Mouse (Mus musculus): ENCODE measurements around the gene Slc31a1. TPM values are rescaled to one million over a fixed set of nuclear protein-coding genes. Genes with fewer than 3 reads are reported as not detected.

The Slc31a1 gene
- polyA plus RNA-seq, 1 experiment from 2014 or later, result 44.2 TPM

DNA sequence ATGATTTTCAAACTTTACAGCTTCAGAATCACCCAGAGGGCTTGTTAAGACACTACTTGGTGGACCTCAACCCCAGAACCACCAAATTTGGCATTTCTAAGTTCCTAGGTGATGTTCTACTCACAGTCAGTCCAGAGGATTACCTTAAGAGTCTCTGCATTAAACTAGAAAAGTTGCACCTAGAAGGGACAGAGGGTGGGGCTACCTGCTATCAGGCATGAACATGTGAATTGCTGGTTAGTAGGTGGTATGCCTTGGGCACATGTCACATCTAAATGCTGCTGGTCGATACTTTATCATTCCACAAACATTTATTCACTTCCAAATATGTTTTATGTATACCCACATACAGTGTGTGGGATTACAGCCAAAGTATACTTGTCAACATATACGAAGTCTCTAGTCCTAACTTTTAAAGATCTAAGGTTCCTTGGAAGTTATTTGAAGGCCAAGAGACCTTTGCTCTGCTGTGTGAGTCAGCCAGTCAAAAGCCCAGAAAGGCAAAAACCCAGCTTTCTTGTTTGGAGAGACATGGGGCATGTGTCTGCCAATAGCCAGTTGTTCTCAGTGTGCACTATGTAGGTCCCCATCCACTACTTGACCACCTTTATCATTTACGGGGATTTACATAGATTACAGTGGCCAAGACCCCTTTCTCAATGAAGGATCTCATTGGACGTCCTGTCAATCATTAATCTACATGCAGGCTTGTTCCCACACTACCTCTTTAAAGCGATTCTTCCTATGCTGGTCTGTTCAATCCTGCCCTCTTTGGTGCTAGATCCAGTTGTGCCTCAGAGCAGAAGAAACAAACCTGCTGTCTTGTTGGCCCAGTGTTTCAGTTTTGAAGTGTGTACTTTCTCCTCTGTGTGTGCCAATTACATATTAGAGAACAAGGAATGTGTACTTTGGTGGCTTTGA lies 29.3 kb downstream of the Slc31a1 start:
- peaks cover 63% of the 10 kb centered on the region for H3K36me3 ChIP-seq
- ATAC-seq (ENCODE audit: low FRiP score), result no peak
- H3K27me3 ChIP-seq, result no peaks in the 10 kb centered on the region
- H3K9me3 ChIP-seq, result no peaks in the 10 kb centered on the region
- 90% methylated on average over 5 of the region's 5 CpGs for WGBS
- H3K4me3 ChIP-seq, result no peak overlapping the region
- no peak overlapping the region for H3K9ac ChIP-seq
- H3K4me2 ChIP-seq, result no peak overlapping the region
- no peaks in the 10 kb centered on the region for H3K4me1 ChIP-seq (replicated peaks)
- H3K27ac ChIP-seq, result no peak overlapping the region

DNA sequence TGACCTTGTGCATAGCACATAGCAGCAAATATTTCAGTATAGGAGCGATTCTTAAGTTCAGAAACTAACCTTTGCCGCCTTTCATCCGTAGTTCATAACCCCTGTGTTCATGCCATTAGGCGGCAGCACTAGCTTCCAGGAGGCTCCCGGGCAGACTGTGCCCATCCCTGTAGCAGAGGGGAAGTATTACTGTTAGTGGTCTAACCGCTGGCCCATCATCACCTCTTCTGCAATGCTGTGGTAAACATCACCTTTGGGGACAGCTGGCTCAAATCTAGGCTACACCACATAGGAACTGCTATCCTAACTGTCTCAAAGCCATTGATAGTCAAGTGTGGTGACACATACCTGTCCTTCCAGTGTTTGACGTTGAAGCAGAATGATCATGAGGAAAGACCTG lies 31.4 kb downstream of the Slc31a1 start:
- Histone ChIP-seq H3K4me1 (replicated peaks) (no peaks in the 10 kb centered on the region), H3K36me3 (peaks cover 75% of the 10 kb centered on the region), H3K27ac (no peak overlapping the region), H3K9ac (no peak overlapping the region), H3K4me3 (no peak overlapping the region), H3K9me3 (no peaks in the 10 kb centered on the region), H3K4me2 (no peak overlapping the region), H3K27me3 (no peaks in the 10 kb centered on the region)
- no peak for ATAC-seq (ENCODE audit: low FRiP score)
- 91% methylated on average over 7 of the region's 7 CpGs for WGBS

DNA sequence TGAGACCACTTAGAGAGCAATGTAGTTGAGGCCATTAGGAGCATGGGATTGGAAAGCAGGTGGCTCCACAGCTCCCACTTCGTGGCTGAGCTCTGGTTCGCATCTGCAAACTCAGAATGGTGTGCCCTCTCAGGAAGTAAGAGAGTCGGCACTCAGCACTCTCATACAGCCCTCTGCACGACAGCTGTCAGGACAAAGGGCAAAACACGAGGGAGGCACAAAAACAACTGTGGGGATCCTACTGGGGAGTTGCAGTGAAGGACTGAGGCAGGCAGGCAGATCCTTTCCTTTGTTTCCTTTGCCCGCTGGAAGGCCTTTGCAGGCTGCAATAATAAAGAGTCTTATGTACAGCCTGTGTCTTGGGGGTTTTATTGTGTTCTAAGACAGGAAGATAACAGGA lies 32.9 kb downstream of the Slc31a1 start:
- Histone ChIP-seq H3K27ac (no peak overlapping the region), H3K4me2 (no peak overlapping the region), H3K9ac (no peak overlapping the region), H3K27me3 (no peaks in the 10 kb centered on the region), H3K4me3 (no peak overlapping the region), H3K36me3 (peaks cover 78% of the 10 kb centered on the region), H3K9me3 (no peaks in the 10 kb centered on the region), H3K4me1 (replicated peaks) (no peaks in the 10 kb centered on the region)
- ATAC-seq (ENCODE audit: low FRiP score), result no peak
- WGBS, result 17% methylated on average over 6 of the region's 6 CpGs

GRCm38 (mm10) chr4:62395806-62396205 lies 35.3 kb downstream of the Slc31a1 start:
- ATAC-seq (ENCODE audit: low FRiP score), result no peak
- WGBS, result 93% methylated on average over 1 of the region's 1 CpGs
- Histone ChIP-seq H3K4me2 (no peak overlapping the region), H3K4me3 (no peak overlapping the region), H3K9ac (no peak overlapping the region), H3K4me1 (replicated peaks) (no peaks in the 10 kb centered on the region), H3K36me3 (peaks cover 77% of the 10 kb centered on the region), H3K27me3 (no peaks in the 10 kb centered on the region), H3K27ac (no peak overlapping the region), H3K9me3 (no peaks in the 10 kb centered on the region)

GRCm38 (mm10) chr4:62397616-62398365 lies 37.3 kb downstream of the Slc31a1 start:
- H3K36me3 ChIP-seq, result peaks cover 79% of the 10 kb centered on the region

GRCm38 (mm10) chr4:62398956-62399355 lies 38.4 kb downstream of the Slc31a1 start:
- Histone ChIP-seq H3K9me3 (no peaks in the 10 kb centered on the region), H3K4me1 (replicated peaks) (peaks cover 5% of the 10 kb centered on the region), H3K36me3 (peaks cover 82% of the 10 kb centered on the region), H3K9ac (no peak overlapping the region), H3K4me2 (no peak overlapping the region), H3K27me3 (no peaks in the 10 kb centered on the region), H3K4me3 (no peak overlapping the region), H3K27ac (no peak overlapping the region)
- ATAC-seq (ENCODE audit: low FRiP score), result no peak
- WGBS, result 95% methylated on average over 3 of the region's 3 CpGs

More at GRCm38 (mm10) chr4:62397616-62398365, 37.3 kb downstream of the Slc31a1 start:
- Histone ChIP-seq H3K4me2 (no peak overlapping the region), H3K9me3 (no peaks in the 10 kb centered on the region), H3K4me3 (no peak overlapping the region), H3K9ac (no peak overlapping the region), H3K27me3 (no peaks in the 10 kb centered on the region), H3K27ac (no peak overlapping the region), H3K4me1 (replicated peaks) (no peaks in the 10 kb centered on the region)
- WGBS, result 90% methylated on average over 4 of the region's 4 CpGs
- no peak for ATAC-seq (ENCODE audit: low FRiP score)

DNA sequence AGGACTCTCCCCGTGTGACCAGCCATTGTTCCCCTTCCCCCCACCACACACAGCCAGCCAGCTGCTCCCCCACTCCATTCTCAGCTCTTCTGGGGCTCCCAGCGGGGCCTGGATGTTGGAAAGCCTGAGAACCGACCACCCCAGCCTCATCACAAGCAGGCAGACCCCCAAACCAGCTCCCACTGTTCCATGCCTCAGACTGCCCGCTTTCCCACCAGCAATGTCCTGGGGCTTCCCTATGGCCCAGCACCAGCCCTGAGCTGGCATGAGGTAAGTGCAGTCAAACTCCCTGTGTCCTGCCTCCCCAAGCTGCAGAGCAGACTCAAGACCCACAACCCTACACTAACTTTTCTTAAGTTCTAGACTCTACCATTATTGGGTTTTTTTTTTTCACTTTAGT lies 45.6 kb downstream of the Slc31a1 start:
- Histone ChIP-seq H3K4me3 (no peak overlapping the region), H3K27me3 (no peaks in the 10 kb centered on the region), H3K9me3 (no peaks in the 10 kb centered on the region), H3K27ac (no peak overlapping the region), H3K9ac (no peak overlapping the region), H3K4me2 (no peak overlapping the region), H3K4me1 (replicated peaks) (peaks cover 53% of the 10 kb centered on the region), H3K36me3 (peaks cover 27% of the 10 kb centered on the region)
- ATAC-seq (ENCODE audit: low FRiP score), result no peak
- WGBS, result 80% methylated on average over 4 of the region's 4 CpGs

- WGBS, result under 1% methylated on average over 35 of the region's 35 CpGs
- H3K4me3 ChIP-seq, result peak overlapping the region; percentile 78
Observed at GRCm38 (mm10) chr4:62407730-62408582, 47.4 kb downstream of the Slc31a1 start.

DNA sequence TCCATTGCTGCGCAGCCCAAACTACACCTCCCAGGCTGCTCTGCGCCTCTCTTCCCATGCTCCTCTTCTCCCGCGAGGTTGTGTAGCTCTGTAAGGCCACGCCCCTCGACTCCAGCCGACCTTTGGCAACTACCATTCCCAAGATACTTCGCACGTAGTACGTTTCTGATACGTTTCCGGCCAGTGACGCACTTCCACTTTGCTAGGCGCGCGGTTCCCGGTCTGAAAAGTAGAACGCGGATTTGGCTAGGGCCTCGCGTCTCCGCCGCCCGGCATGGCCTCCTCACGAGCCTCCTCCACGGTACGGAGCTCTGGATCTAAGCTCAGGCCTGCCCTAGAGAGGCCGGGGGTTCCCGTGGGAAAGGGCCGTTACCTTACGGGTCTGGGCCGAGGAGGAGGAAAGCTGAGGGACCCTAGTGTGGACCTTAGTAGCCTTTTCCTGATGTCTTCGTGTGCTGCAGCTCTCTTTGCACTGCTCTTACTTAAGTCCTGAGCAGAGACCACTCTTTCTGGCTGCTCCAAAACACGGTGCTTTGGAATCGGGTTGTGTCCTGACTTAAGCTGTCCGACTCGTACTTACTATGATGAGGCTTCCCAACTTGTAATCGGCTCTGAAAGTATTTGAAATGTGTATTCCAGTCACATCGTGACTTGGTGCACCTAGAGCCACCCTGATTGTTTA lies 48.2 kb downstream of the Slc31a1 start, which contains the start of the genes Cdc26 and Prpf4:
Gene Cdc26, minus strand, starts transcription at position 42 of the 682 bp plus-strand sequence.
Gene Prpf4, plus strand, starts transcription at position 197 of the 682 bp plus-strand sequence.
- Histone ChIP-seq H3K27me3 (no peaks in the 10 kb centered on the region), H3K4me2 (peak within 1 kb of the TSS; percentile 74), H3K9me3 (no peaks in the 10 kb centered on the region), H3K27ac (peak within 1 kb of the TSS; percentile 89), H3K4me1 (replicated peaks) (peaks cover 48% of the 10 kb centered on the region), H3K4me3 (peak within 1 kb of the TSS; percentile 78), H3K36me3 (peaks cover 31% of the 10 kb centered on the region), H3K9ac (peak within 1 kb of the TSS; percentile 88)
- ATAC-seq (ENCODE audit: low FRiP score), result peak; percentile 99
- under 1% methylated on average over 39 of the region's 39 CpGs for WGBS

More at GRCm38 (mm10) chr4:62407730-62408582, 47.4 kb downstream of the Slc31a1 start:
- H3K36me3 ChIP-seq, result peaks cover 28% of the 10 kb centered on the region
- peak overlapping the region; percentile 55 for H3K4me2 ChIP-seq
- H3K27me3 ChIP-seq, result no peaks in the 10 kb centered on the region
- peak; percentile 75 for ATAC-seq (ENCODE audit: low FRiP score)
- no peaks in the 10 kb centered on the region for H3K9me3 ChIP-seq
- H3K9ac ChIP-seq, result peak overlapping the region; percentile 82
- H3K4me1 ChIP-seq (replicated peaks), result peaks cover 53% of the 10 kb centered on the region
- H3K27ac ChIP-seq, result peak overlapping the region; percentile 83

DNA sequence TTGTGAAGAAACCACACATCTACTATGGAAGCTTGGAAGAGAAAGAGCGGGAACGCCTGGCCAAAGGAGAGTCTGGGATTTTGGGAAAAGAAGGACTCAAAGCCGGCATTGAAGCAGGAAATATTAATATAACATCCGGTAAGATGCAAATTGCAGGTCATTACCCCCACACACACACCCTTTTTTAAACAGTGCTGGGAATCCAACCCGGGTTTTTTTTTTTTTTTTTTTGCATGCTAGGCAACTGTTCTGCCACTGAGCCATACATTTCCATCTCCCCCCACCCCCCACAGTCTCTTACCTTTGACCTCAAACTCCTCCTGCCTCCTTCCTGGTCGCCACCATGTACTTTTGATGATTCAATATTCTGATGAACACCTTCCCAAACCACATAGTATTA lies 49.1 kb downstream of the Slc31a1 start:
- WGBS, result 38% methylated on average over 6 of the region's 6 CpGs

DNA sequence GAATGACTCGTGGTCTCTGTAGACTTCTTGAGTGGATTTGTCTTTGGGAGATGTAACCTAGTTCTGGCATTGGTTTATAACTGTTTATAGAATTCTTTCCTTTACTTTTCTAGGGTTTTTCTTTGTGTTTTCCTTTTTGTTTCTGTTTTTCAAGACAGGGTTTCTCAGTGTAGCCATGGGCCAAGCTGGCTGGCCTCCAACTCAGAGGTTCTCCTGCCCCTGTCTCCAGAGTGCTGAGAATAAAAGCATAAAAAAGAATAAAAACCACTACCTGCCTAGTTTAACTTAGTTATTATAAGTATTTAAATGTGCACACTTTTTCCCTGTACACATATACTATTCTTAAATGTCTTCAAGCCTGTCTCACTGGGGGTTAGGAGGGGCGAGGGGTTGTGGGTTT lies 49.8 kb downstream of the Slc31a1 start:
- WGBS, result 93% methylated on average over 2 of the region's 2 CpGs
- Histone ChIP-seq H3K27ac (no peak overlapping the region), H3K9me3 (no peaks in the 10 kb centered on the region), H3K27me3 (no peaks in the 10 kb centered on the region), H3K4me3 (0 out of 2 replicates have a peak overlapping the region, but pooled peaks have one; percentile 7), H3K4me1 (replicated peaks) (peaks cover 34% of the 10 kb centered on the region), H3K4me2 (peak overlapping the region; percentile 74), H3K36me3 (peaks cover 41% of the 10 kb centered on the region), H3K9ac (no peak overlapping the region)
- ATAC-seq (ENCODE audit: low FRiP score), result no peak

More for the DNA sequence above, 49.1 kb downstream of the Slc31a1 start:
- peak overlapping the region; percentile 74 for H3K4me2 ChIP-seq
- no peaks in the 10 kb centered on the region for H3K27me3 ChIP-seq
- H3K27ac ChIP-seq, result 0 out of 2 replicates have a peak overlapping the region, but pooled peaks have one; percentile 89
- H3K36me3 ChIP-seq, result peaks cover 38% of the 10 kb centered on the region
- no peaks in the 10 kb centered on the region for H3K9me3 ChIP-seq
- H3K4me1 ChIP-seq (replicated peaks), result peaks cover 41% of the 10 kb centered on the region
- no peak for ATAC-seq (ENCODE audit: low FRiP score)
- peak overlapping the region; percentile 78 for H3K4me3 ChIP-seq
- H3K9ac ChIP-seq, result peak overlapping the region; percentile 88

All from hindbrain, embryonic 13.5 days (tissue).